Mouse (Mus musculus) E14TG2a.4 (cell line): Measurements from ENCODE around the gene Fam53a.
A peak's percentile ranks its signal among the peaks of the same experiment; 100 is the strongest.

Experiments used
- H3K27me3 ChIP-seq: 2 replicates; pipeline ENCODE4 v1.6.1; 2014; ENCODE audit warnings: low read length, control low read depth; ENCODE audit not compliant: insufficient read depth
- H3K36me3 ChIP-seq: 2 replicates; pipeline ENCODE4 v1.6.1; 2014; ENCODE audit warnings: low read length, control low read depth; ENCODE audit not compliant: insufficient read depth
- H3K4me1 ChIP-seq: replicated peaks from 2 replicates; pipeline ENCODE4 v1.6.1; 2014; ENCODE audit warnings: low read depth, low read length, control low read depth
- H3K4me3 ChIP-seq: replicated peaks from 2 replicates; pipeline ENCODE4 v1.5.1; 2014; ENCODE audit warnings: mild to moderate bottlenecking, low read length
- H3K9me3 ChIP-seq: 2 replicates; pipeline ENCODE4 v1.6.1; 2014; ENCODE audit warnings: low read length, control low read depth
- CTCF ChIP-seq: conservative IDR thresholded peaks from 2 replicates; pipeline ENCODE4 v1.5.1; 2014; ENCODE audit warnings: low read length
- NANOG ChIP-seq: IDR thresholded peaks from 2 replicates; pipeline ENCODE4 v1.6.1; 2014; ENCODE audit warnings: borderline replicate concordance, low read length, mixed read lengths
- POU5F1 ChIP-seq: IDR thresholded peaks from 2 replicates; pipeline ENCODE4 v1.6.1; 2014; ENCODE audit warnings: low read length, borderline replicate concordance

Fam53a gene

GRCm38 (mm10) chr5:33629301-33629987 lies at the start of gene Fam53a, which contains the start of gene Gm9903:
Gene Fam53a, minus strand, starts transcription at chr5:33629635.
Gene Gm9903, plus strand, starts transcription at chr5:33629925.
- H3K9me3 ChIP-seq, result no peaks in the 10 kb centered on the region
- no peaks in the 10 kb centered on the region; the same call in 1 of the 2 replicates for H3K27me3 ChIP-seq
- peaks cover 33% of the 10 kb centered on the region for H3K4me1 ChIP-seq
- no peak for TF ChIP-seq POU5F1
- TF ChIP-seq CTCF, result no peak
- TF ChIP-seq NANOG, result no peak
- H3K36me3 ChIP-seq, result peaks cover 22% of the 10 kb centered on the region
- peak within 1 kb of the TSS; percentile 95 for H3K4me3 ChIP-seq

DNA sequence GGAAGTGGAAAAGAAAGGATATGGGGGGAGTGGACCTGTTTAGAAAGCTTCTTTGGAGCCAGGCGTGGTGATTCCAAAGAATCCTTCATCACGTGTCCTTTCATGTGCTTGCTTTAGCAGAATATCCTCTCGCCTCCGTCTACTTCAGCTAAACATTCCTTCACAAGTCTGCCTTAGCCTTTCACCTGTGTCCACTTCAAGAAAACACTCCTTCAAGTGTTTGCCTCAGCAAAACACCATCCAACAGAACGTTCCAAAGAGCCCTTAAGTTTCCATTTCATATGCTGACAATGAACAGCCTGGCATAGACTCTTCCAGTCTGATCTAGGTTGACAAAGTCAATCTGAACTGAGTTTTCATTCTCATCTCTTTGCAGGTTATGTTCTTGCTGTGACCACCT lies 48.8 kb upstream of the Fam53a start:
- Histone ChIP-seq H3K4me1 (peaks cover 17% of the 10 kb centered on the region), H3K36me3 (peaks cover 23% of the 10 kb centered on the region), H3K27me3 (peaks cover 9% of the 10 kb centered on the region), H3K9me3 (no peaks in the 10 kb centered on the region), H3K4me3 (no peak overlapping the region)
- TF ChIP-seq CTCF, result no peak
- no peak for TF ChIP-seq NANOG
- TF ChIP-seq POU5F1, result no peak

DNA sequence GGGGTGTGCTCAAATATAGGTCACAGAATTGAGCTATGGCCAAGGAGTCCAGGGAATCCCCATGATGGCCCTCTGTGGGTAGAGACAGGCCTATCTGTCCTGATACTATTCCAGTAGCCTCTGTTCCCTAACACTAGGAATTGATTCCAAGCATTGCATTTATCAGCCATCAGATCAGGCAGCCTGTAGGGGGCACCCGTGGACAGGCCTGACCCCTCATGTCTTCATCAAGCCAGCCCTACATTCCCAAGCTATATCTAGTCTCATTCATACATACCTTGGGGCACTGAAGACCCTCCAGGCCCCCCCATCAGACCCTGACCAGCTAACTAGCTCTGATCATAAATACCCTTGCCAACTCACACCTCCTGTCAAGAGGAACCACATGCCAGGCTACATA lies 46.5 kb upstream of the Fam53a start:
- TF ChIP-seq NANOG, result no peak
- no peak for TF ChIP-seq POU5F1
- peak; percentile 64 for TF ChIP-seq CTCF
- Histone ChIP-seq H3K9me3 (no peaks in the 10 kb centered on the region), H3K4me1 (peaks cover 3% of the 10 kb centered on the region), H3K4me3 (no peak overlapping the region), H3K27me3 (no peaks in the 10 kb centered on the region), H3K36me3 (peaks cover 44% of the 10 kb centered on the region)

DNA sequence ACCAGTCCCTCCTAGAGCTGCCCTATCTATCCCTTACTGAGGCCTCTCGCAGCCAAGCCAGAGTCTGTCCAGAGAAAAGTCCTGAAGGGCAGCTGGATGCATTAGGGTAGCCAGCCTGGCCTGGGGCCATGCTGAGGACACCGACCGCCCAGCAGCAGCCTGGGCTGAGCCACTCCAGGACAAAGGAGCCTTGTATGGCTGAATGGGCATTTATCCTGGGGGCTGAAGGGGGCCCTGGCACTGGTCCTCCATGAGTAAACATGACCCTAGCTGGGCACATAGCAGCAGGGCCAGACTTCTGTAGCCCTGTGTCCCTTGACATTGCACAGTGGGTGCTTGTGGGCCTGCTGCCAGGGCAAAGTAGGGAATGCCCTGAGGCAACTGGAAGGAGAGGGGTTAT lies 45.0 kb upstream of the Fam53a start:
- no peak overlapping the region for H3K4me3 ChIP-seq
- no peaks in the 10 kb centered on the region; the same call in 1 of the 2 replicates for H3K4me1 ChIP-seq

DNA sequence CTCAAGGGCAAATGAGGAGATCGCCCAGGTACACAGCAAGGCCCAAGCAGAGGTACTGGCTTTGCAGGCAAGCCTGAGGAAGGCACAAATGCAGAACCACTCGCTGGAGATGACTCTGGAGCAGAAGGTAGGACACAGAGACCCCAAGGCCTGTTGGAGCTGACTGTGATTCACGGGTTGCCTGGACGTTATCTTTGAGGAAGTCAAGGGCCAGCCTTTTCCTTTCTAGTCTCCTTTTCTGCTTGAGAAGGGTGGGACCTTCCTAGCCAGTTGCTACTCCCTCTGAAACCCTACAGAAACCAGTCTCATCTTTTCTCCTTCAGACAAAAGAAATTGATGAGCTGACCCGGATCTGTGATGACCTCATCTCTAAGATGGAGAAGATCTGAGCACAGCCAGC lies 42.2 kb upstream of the Fam53a start:
- TF ChIP-seq NANOG (no peak), CTCF (no peak), POU5F1 (no peak)
- H3K27me3 ChIP-seq, result no peaks in the 10 kb centered on the region
- peaks cover 15% of the 10 kb centered on the region for H3K4me1 ChIP-seq

More for the DNA sequence above, 45.0 kb upstream of the Fam53a start:
- no peaks in the 10 kb centered on the region for H3K27me3 ChIP-seq
- H3K9me3 ChIP-seq, result no peaks in the 10 kb centered on the region
- H3K36me3 ChIP-seq, result peaks cover 60% of the 10 kb centered on the region
- TF ChIP-seq NANOG (no peak), POU5F1 (no peak), CTCF (no peak)

DNA sequence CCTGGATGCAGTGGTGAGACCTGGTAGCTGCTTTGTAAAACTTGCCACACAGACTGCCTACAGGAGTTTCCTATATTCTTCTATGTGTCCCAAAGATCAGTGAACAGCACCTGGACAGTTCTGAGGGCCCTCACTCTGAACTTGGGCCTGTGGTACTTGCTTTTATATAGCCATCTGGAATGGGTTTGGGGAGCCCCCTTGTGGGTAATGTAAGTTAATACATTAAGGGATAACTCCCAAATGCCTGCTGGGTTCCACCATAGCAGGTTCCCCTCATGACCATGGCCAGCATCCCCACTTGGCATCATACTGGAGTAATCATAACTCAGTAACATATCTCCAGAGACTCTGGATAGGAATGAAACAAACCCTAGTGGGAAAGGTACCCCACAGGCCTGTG lies 38.8 kb upstream of the Fam53a start:
- Histone ChIP-seq H3K36me3 (peaks cover 95% of the 10 kb centered on the region), H3K4me3 (no peak overlapping the region), H3K4me1 (peaks cover 20% of the 10 kb centered on the region), H3K27me3 (no peaks in the 10 kb centered on the region), H3K9me3 (no peaks in the 10 kb centered on the region)
- TF ChIP-seq NANOG, result no peak
- TF ChIP-seq CTCF, result peak; percentile 45

More for the DNA sequence above, 42.2 kb upstream of the Fam53a start:
- peaks cover 88% of the 10 kb centered on the region for H3K36me3 ChIP-seq
- no peaks in the 10 kb centered on the region for H3K9me3 ChIP-seq
- no peak overlapping the region for H3K4me3 ChIP-seq

DNA sequence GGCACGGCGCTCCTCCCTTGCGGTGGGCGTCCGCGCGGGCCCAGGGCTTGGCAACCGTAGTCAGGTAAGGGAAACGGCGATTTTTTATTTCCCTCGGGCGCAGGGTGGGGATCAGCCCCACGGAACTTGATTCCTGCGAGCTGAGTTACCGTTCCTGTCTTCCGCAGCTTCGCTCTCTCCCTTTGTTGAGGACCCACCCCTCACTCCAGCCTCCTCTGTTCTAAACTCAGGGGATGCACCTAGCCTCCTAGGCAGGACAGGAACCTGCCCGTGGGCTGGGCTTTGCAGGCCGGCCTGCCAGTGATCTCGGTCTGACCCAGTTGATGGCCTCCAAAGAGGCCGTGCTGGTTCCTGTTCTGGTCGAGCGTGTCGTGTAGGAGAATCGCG lies 29.2 kb upstream of the Fam53a start:
- peaks cover 57% of the 10 kb centered on the region for H3K4me1 ChIP-seq
- TF ChIP-seq NANOG, result no peak
- TF ChIP-seq POU5F1, result no peak
- TF ChIP-seq CTCF, result no peak
- H3K9me3 ChIP-seq, result no peaks in the 10 kb centered on the region
- peak overlapping the region; percentile 95 for H3K4me3 ChIP-seq
- no peaks in the 10 kb centered on the region for H3K27me3 ChIP-seq
- H3K36me3 ChIP-seq, result peaks cover 65% of the 10 kb centered on the region

- Histone ChIP-seq H3K36me3 (peaks cover 67% of the 10 kb centered on the region), H3K27me3 (no peaks in the 10 kb centered on the region), H3K9me3 (no peaks in the 10 kb centered on the region), H3K4me3 (peak within 1 kb of the TSS; percentile 95), H3K4me1 (peaks cover 63% of the 10 kb centered on the region)
- TF ChIP-seq CTCF, result no peak
- TF ChIP-seq NANOG, result no peak
- no peak for TF ChIP-seq POU5F1
Observed at GRCm38 (mm10) chr5:33657787-33658663, 28.6 kb upstream of the Fam53a start, which contains the start of the genes Tacc3 and Tmem129. Gene Tacc3, plus strand, starts transcription at chr5:33658128. Gene Tmem129, minus strand, starts transcription at chr5:33658416.

GRCm38 (mm10) chr5:33657251-33657786 lies 27.9 kb upstream of the Fam53a start:
- H3K27me3 ChIP-seq, result no peaks in the 10 kb centered on the region
- TF ChIP-seq CTCF (no peak), POU5F1 (no peak), NANOG (no peak)
- H3K36me3 ChIP-seq, result peaks cover 60% of the 10 kb centered on the region
- H3K9me3 ChIP-seq, result no peaks in the 10 kb centered on the region
- H3K4me3 ChIP-seq, result peak overlapping the region; percentile 95
- H3K4me1 ChIP-seq, result peaks cover 62% of the 10 kb centered on the region
